Mouse (Mus musculus) CD4-positive, CD25-positive, alpha-beta regulatory T cell, adult 9 weeks (primary cell): ENCODE results near the gene Dus4l. TPM values are rescaled to one million over a fixed set of nuclear protein-coding genes. Genes with fewer than 3 reads are reported as not detected.

Experiments used
- polyA plus RNA-seq: library from polyadenylated mRNA; unstranded; fragments of 100-300 nt; shearing (Covaris generic); gene quantifications from one replicate; pipeline ENCODE4 v1.2.1, GENCODE M21; 2017

Gene Dus4l
- polyA plus RNA-seq, result 17.6 TPM

GRCm38 (mm10) chr12:31654197-31654964 lies at the start of gene Dus4l, which contains the start of gene Cog5:
Gene Dus4l (minus strand): TSS chr12:31654826.
Gene Cog5 (plus strand): TSS chr12:31654869.

GRCm38 (mm10) chr12:31634343-31635239 lies 20.0 kb downstream of the Dus4l start, which contains the start of gene Bcap29:
Gene Bcap29 (minus strand): TSS chr12:31634658.

Other genes starting within 250 kb of the Dus4l start
- gene Cbll1, start 155.2 kb downstream of the Dus4l start, polyA plus RNA-seq, result 41.0 TPM
- gene Slc26a4, start 94.9 kb downstream of the Dus4l start, polyA plus RNA-seq, result not detected
- 78.4 TPM for gene Bcap29, start 20.2 kb downstream of the Dus4l start, polyA plus RNA-seq
- 57.2 TPM for gene Cog5, start within 50 bp of the Dus4l start, polyA plus RNA-seq
- gene Gpr22, start 59.1 kb upstream of the Dus4l start, polyA plus RNA-seq, result 1.6 TPM